Mouse (Mus musculus) retina, embryonic 14.5 days (tissue): ENCODE measurements around the gene Ccr2.
"Not testable (repeated sequence)": the region's sequence is repeated elsewhere in the genome, so short reads cannot be mapped to it uniquely, and the experiment has no call there.

ENCODE experiments used
- DNase-seq: peaks from one replicate; pipeline ENCODE4 v3.0.0-alpha.2; 2015; ENCODE audit warnings: low spot score

The Ccr2 gene

GRCm38 (mm10) chr9:124101723-124102122 is at the start of gene Ccr2:
TSS of gene Ccr2 (plus strand) at chr9:124101950.
- no peak for DNase-seq

- DNase-seq = no peak
These were observed 48.2 kb upstream of the Ccr2 start for GRCm38 (mm10) chr9:124053532-124053931.

GRCm38 (mm10) chr9:124056158-124056709 is 45.5 kb upstream of the Ccr2 start:
- no peak for DNase-seq

- no peak for DNase-seq
These were observed 41.9 kb upstream of the Ccr2 start for GRCm38 (mm10) chr9:124059660-124060352.

GRCm38 (mm10) chr9:124061474-124062432 is 40.0 kb upstream of the Ccr2 start:
- not testable (repeated sequence) for DNase-seq

- no peak for DNase-seq
These were observed 35.1 kb upstream of the Ccr2 start for GRCm38 (mm10) chr9:124066572-124067103.

- no peak for DNase-seq
These were observed 33.4 kb upstream of the Ccr2 start for GRCm38 (mm10) chr9:124068098-124069058.

GRCm38 (mm10) chr9:124071506-124071905 is 30.2 kb upstream of the Ccr2 start:
- no peak for DNase-seq

- no peak for DNase-seq
These were observed 21.9 kb upstream of the Ccr2 start for GRCm38 (mm10) chr9:124079803-124080202.

GRCm38 (mm10) chr9:124080471-124080870 is 21.3 kb upstream of the Ccr2 start:
- DNase-seq = not testable (repeated sequence)

- DNase-seq = no peak
These were observed 11.3 kb upstream of the Ccr2 start for GRCm38 (mm10) chr9:124090441-124090840.

- DNase-seq = no peak
These were observed 2.6 kb upstream of the Ccr2 start for GRCm38 (mm10) chr9:124099127-124099526.

- DNase-seq = no peak
These were observed 1.4 kb upstream of the Ccr2 start for GRCm38 (mm10) chr9:124100357-124100756.

GRCm38 (mm10) chr9:124103199-124103598 is 1.4 kb downstream of the Ccr2 start:
- no peak for DNase-seq

- DNase-seq = no peak
These were observed 3.4 kb downstream of the Ccr2 start for GRCm38 (mm10) chr9:124105196-124105595.

- DNase-seq = no peak
These were observed 5.5 kb downstream of the Ccr2 start for GRCm38 (mm10) chr9:124107232-124107631.

- no peak for DNase-seq
These were observed 6.8 kb downstream of the Ccr2 start for GRCm38 (mm10) chr9:124108356-124109127.

GRCm38 (mm10) chr9:124111997-124112396 is 10.2 kb downstream of the Ccr2 start:
- no peak for DNase-seq

GRCm38 (mm10) chr9:124112591-124113239 is 11.0 kb downstream of the Ccr2 start:
- DNase-seq = no peak

- DNase-seq = no peak
These were observed 12.0 kb downstream of the Ccr2 start for GRCm38 (mm10) chr9:124113777-124114176.
